Mouse (Mus musculus): Measurements from ENCODE around the gene Six3. TPM values are rescaled to one million over a fixed set of nuclear protein-coding genes. Genes with fewer than 3 reads are reported as not detected.
A peak's percentile ranks its signal among the peaks of the same experiment; 100 is the strongest.

Six3 gene
- polyA plus RNA-seq, 1 experiment from 2014 or later, result 0.13 TPM

- 2% methylated on average over 13 of the region's 13 CpGs for WGBS
- Histone ChIP-seq H3K36me3 (ENCODE audit: control insufficient read depth, insufficient read depth, low read length) (no peaks in the 10 kb centered on the region), H3K4me1 (ENCODE audit: control insufficient read depth, insufficient read depth, low read length) (no peaks in the 10 kb centered on the region), H3K27me3 (ENCODE audit: control insufficient read depth, insufficient read depth, low read length) (peaks cover 92% of the 10 kb centered on the region), H3K4me2 (ENCODE audit: low read depth) (no peak overlapping the region), H3K27ac (ENCODE audit: low read depth, low read length) (no peak overlapping the region), H3K9ac (ENCODE audit: low read length) (no peak overlapping the region), H3K9me3 (ENCODE audit: control insufficient read depth, low read length) (no peaks in the 10 kb centered on the region), H3K4me3 (ENCODE audit: low read depth, low read length) (no peak overlapping the region)
- ATAC-seq (ENCODE audit: insufficient read depth, low FRiP score, low TSS enrichment) (no peak), DNase-seq (ENCODE audit: low spot score) (peak; percentile 29)
These were observed 3.6 kb upstream of the Six3 start for GRCm38 (mm10) chr17:85609621-85610392.

DNA sequence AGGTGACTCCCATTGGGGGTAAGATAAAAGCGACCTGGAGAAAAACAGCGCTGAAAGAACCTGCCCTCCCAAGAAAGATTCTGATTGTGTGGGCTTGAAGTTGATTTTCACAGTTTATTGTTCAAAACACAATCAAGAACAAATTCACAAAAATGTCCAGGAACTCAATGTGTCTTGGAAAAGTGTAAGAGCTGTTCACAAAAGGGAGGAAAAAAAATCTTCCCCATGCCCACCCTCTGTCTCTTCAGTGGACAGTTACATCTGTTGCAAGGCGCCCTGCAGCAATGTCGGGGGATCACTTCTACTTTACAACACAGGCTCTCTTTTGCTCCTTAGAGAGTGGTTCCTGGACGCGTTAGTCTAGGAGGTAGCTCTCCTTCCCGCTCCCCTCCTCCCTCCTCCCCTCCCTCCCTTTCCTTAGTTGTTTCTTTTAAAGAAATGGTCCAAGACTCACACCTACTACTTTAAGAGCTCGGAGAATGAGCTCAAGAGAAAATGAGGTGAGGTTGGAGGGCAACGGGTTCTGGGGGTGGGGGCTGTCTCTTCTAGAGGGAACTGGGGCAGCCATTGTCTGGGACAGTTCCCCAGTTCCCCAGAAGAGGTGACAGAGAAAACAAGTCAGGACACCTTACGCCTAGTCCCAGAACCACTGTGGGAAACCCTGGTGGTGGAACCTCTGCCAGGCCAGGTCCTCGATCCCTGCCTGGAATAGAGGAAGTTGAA, 2.9 kb upstream of the Six3 start:
- Histone ChIP-seq H3K27ac (ENCODE audit: low read depth, low read length) (no peak overlapping the region), H3K9ac (ENCODE audit: low read length) (no peak overlapping the region), H3K36me3 (ENCODE audit: control insufficient read depth, insufficient read depth, low read length) (no peaks in the 10 kb centered on the region), H3K27me3 (ENCODE audit: control insufficient read depth, insufficient read depth, low read length) (peaks cover 92% of the 10 kb centered on the region), H3K4me3 (ENCODE audit: low read depth, low read length) (no peak overlapping the region), H3K9me3 (ENCODE audit: control insufficient read depth, low read length) (no peaks in the 10 kb centered on the region), H3K4me1 (ENCODE audit: control insufficient read depth, insufficient read depth, low read length) (no peaks in the 10 kb centered on the region), H3K4me2 (ENCODE audit: low read depth) (no peak overlapping the region)
- DNase-seq (ENCODE audit: low spot score) (no peak), ATAC-seq (ENCODE audit: insufficient read depth, low FRiP score, low TSS enrichment) (no peak)
- 2% methylated on average over 11 of the region's 11 CpGs for WGBS

DNA sequence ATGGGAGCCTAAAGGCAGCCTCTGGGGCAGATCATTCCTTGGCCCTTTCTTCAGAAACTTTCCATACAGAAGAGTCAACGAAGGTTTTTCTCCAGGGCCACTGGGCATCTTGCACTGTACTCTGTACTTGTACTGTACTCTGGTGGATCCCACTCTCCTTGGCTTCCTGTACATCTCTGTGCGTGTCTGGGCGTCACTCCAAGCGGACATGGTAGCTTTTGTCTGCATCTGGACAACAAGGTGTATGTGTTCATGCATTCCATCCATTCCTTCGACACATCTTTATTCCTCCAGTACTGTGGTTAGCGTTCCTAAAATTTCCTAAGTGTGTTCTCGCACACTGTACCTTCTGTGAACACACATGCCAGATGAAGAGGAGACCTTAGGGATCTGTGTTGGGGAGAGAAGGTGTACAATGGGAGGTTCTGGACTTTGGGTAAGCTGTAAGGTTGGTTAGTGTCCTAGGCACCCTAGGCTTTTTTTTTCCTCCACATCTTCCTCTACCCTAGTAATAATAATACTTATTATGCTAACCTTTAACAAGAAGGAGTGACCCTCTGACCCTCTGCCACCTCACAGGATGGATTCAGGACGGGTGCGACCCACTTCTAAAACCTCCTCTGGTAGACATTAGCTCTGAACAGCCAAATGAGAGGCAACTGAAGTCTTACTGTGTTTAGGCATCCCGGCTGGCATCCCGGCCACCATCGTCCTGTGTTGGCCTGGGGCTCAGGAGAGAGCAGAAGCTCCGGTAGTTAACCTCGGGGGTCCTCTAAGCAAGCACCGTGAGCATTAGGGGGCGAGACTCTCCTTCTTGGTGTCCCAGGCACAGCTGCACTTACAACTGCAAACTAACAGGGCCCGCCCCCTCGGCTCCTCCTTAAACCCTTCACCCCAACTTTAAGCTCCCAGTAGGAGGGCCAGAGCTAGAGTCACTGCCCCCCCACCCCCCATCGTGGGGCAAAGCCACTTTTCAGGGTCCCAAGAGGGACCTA, 1.6 kb upstream of the Six3 start:
- Histone ChIP-seq H3K4me1 (ENCODE audit: control insufficient read depth, insufficient read depth, low read length) (no peaks in the 10 kb centered on the region), H3K36me3 (ENCODE audit: control insufficient read depth, insufficient read depth, low read length) (no peaks in the 10 kb centered on the region), H3K27me3 (ENCODE audit: control insufficient read depth, insufficient read depth, low read length) (peaks cover 96% of the 10 kb centered on the region), H3K9ac (ENCODE audit: low read length) (no peak overlapping the region), H3K4me3 (ENCODE audit: low read depth, low read length) (no peak overlapping the region), H3K4me2 (ENCODE audit: low read depth) (no peak overlapping the region), H3K27ac (ENCODE audit: low read depth, low read length) (no peak overlapping the region), H3K9me3 (ENCODE audit: control insufficient read depth, low read length) (no peaks in the 10 kb centered on the region)
- ATAC-seq (ENCODE audit: insufficient read depth, low FRiP score, low TSS enrichment), result no peak
- DNase-seq (ENCODE audit: low spot score), result no peak
- WGBS, result 3% methylated on average over 19 of the region's 19 CpGs

DNA sequence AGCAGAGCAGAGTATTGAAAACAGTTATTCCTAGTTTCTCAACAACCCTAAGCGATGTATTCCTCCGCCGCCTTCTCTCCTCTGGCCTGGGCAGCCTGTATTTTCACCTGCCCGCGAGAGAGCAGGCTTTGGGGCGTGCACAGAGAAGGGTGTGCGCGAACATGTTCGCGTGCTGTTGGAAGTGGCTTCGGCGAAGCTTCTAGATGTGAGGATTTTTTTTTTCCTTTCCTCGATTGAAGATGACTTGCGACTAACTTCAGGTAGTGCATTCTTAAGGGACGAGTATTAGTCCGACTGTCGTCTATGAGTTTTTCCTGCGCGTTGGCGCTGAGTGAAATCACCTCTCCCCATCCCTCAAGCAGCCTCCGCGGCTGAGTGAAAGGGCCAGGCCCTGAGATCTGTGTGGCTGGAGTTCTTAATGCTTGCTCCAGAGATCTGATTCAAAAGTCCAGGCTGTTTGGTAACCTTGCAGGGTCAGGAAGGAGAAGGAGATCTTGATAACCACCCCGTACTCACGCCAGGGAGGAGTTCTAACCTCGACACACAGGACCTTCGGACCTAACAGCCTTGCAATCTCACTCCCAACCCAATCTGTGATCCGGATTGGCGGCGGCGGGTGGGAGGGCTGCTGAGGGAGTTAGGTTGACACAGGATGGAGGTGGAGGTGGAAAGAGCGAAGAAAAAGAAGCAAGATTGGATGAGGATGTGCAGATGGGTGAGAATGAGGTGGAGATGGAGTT, 712 bp upstream of the Six3 start:
- Histone ChIP-seq H3K9me3 (ENCODE audit: control insufficient read depth, low read length) (no peaks in the 10 kb centered on the region), H3K4me3 (ENCODE audit: low read depth, low read length) (no peak overlapping the region), H3K36me3 (ENCODE audit: control insufficient read depth, insufficient read depth, low read length) (no peaks in the 10 kb centered on the region), H3K27ac (ENCODE audit: low read depth, low read length) (no peak overlapping the region), H3K4me2 (ENCODE audit: low read depth) (no peak overlapping the region), H3K9ac (ENCODE audit: low read length) (no peak overlapping the region), H3K27me3 (ENCODE audit: control insufficient read depth, insufficient read depth, low read length) (peaks cover 100% of the 10 kb centered on the region), H3K4me1 (ENCODE audit: control insufficient read depth, insufficient read depth, low read length) (no peaks in the 10 kb centered on the region)
- ATAC-seq (ENCODE audit: insufficient read depth, low FRiP score, low TSS enrichment) (no peak), DNase-seq (ENCODE audit: low spot score) (no peak)
- under 1% methylated on average over 31 of the region's 31 CpGs for WGBS

- ATAC-seq (ENCODE audit: insufficient read depth, low FRiP score, low TSS enrichment), result no peak
- H3K4me3 ChIP-seq (ENCODE audit: low read depth, low read length), result no peak overlapping the region
These were observed 758 bp downstream of the Six3 start for GRCm38 (mm10) chr17:85614011-85614721.

GRCm38 (mm10) chr17:85614722-85615331, 1.4 kb downstream of the Six3 start:
- no peak overlapping the region for H3K9ac ChIP-seq (ENCODE audit: low read length)
- no peaks in the 10 kb centered on the region for H3K36me3 ChIP-seq (ENCODE audit: control insufficient read depth, insufficient read depth, low read length)
- WGBS, result under 1% methylated on average over 38 of the region's 38 CpGs
- no peaks in the 10 kb centered on the region for H3K4me1 ChIP-seq (ENCODE audit: control insufficient read depth, insufficient read depth, low read length)
- no peak overlapping the region for H3K27ac ChIP-seq (ENCODE audit: low read depth, low read length)
- peaks cover 100% of the 10 kb centered on the region for H3K27me3 ChIP-seq (ENCODE audit: control insufficient read depth, insufficient read depth, low read length)
- ATAC-seq (ENCODE audit: insufficient read depth, low FRiP score, low TSS enrichment), result no peak
- H3K9me3 ChIP-seq (ENCODE audit: control insufficient read depth, low read length), result no peaks in the 10 kb centered on the region
- no peak overlapping the region for H3K4me2 ChIP-seq (ENCODE audit: low read depth)
- DNase-seq (ENCODE audit: low spot score), result no peak
- no peak overlapping the region for H3K4me3 ChIP-seq (ENCODE audit: low read depth, low read length)

More at GRCm38 (mm10) chr17:85614011-85614721, 758 bp downstream of the Six3 start:
- Histone ChIP-seq H3K27ac (ENCODE audit: low read depth, low read length) (no peak overlapping the region), H3K4me1 (ENCODE audit: control insufficient read depth, insufficient read depth, low read length) (no peaks in the 10 kb centered on the region), H3K36me3 (ENCODE audit: control insufficient read depth, insufficient read depth, low read length) (no peaks in the 10 kb centered on the region), H3K27me3 (ENCODE audit: control insufficient read depth, insufficient read depth, low read length) (peaks cover 100% of the 10 kb centered on the region), H3K9ac (ENCODE audit: low read length) (no peak overlapping the region), H3K9me3 (ENCODE audit: control insufficient read depth, low read length) (no peaks in the 10 kb centered on the region), H3K4me2 (ENCODE audit: low read depth) (no peak overlapping the region)
- WGBS, result under 1% methylated on average over 30 of the region's 30 CpGs
- DNase-seq (ENCODE audit: low spot score), result no peak

GRCm38 (mm10) chr17:85615586-85615985, 2.2 kb downstream of the Six3 start:
- Histone ChIP-seq H3K27ac (ENCODE audit: low read depth, low read length) (no peak overlapping the region), H3K4me1 (ENCODE audit: control insufficient read depth, insufficient read depth, low read length) (no peaks in the 10 kb centered on the region), H3K4me3 (ENCODE audit: low read depth, low read length) (no peak overlapping the region), H3K36me3 (ENCODE audit: control insufficient read depth, insufficient read depth, low read length) (no peaks in the 10 kb centered on the region), H3K9me3 (ENCODE audit: control insufficient read depth, low read length) (no peaks in the 10 kb centered on the region), H3K4me2 (ENCODE audit: low read depth) (no peak overlapping the region), H3K9ac (ENCODE audit: low read length) (no peak overlapping the region), H3K27me3 (ENCODE audit: control insufficient read depth, insufficient read depth, low read length) (peaks cover 100% of the 10 kb centered on the region)
- 0% methylated on average over 4 of the region's 4 CpGs for WGBS
- DNase-seq (ENCODE audit: low spot score) (no peak), ATAC-seq (ENCODE audit: insufficient read depth, low FRiP score, low TSS enrichment) (no peak)
